Mouse (Mus musculus) effector memory CD4-positive, alpha-beta T cell, adult 5 months (primary cell): Measurements from ENCODE around the gene Micall1. TPM values are rescaled to one million over a fixed set of nuclear protein-coding genes. Genes with fewer than 3 reads are reported as not detected.

Experiments used
- polyA plus RNA-seq: library from polyadenylated mRNA; unstranded; fragments of 100-300 nt; shearing (Covaris generic); gene quantifications from one replicate; pipeline ENCODE4 v1.2.1, GENCODE M21; 2017

Micall1 gene
- 30.7 TPM for polyA plus RNA-seq

GRCm38 (mm10) chr15:79108421-79109320, at the start of gene Micall1:
Micall1 (plus strand) TSS chr15:79108898.

GRCm38 (mm10) chr15:79062376-79063159, 46.1 kb upstream of the Micall1 start, which contains the start of gene Ankrd54:
Ankrd54 (minus strand) TSS chr15:79062893.

GRCm38 (mm10) chr15:79074913-79075532, 33.7 kb upstream of the Micall1 start, which contains the start of gene Eif3l:
Eif3l (plus strand) TSS chr15:79075179.

GRCm38 (mm10) chr15:79140866-79141565, 32.3 kb downstream of the Micall1 start, which contains the start of the genes Polr2f and 1700088E04Rik:
Polr2f (plus strand) TSS chr15:79141009.
1700088E04Rik (minus strand) TSS chr15:79141253.

GRCm38 (mm10) chr15:79165140-79165539, 56.4 kb downstream of the Micall1 start, which contains the start of gene Sox10:
Sox10 (minus strand) TSS chr15:79165240.

Other genes starting within 250 kb of the Micall1 start
- 68.8 TPM for gene Gga1, start 231.7 kb upstream of the Micall1 start, polyA plus RNA-seq
- gene Gm49510, start 209.2 kb upstream of the Micall1 start, polyA plus RNA-seq, result 1.9 TPM
- gene Sh3bp1, start 209.1 kb upstream of the Micall1 start, polyA plus RNA-seq, result 128 TPM
- gene Pdxp, start 195.0 kb upstream of the Micall1 start, polyA plus RNA-seq, result 11.9 TPM
- 398 TPM for gene Lgals1, start 182.2 kb upstream of the Micall1 start, polyA plus RNA-seq
- gene Nol12, start 174.0 kb upstream of the Micall1 start, polyA plus RNA-seq, result 25.1 TPM
- 51.9 TPM for gene Triobp, start 161.2 kb upstream of the Micall1 start, polyA plus RNA-seq
- 34.2 TPM for gene H1f0, start 80.4 kb upstream of the Micall1 start, polyA plus RNA-seq
- gene Galr3, start 67.0 kb upstream of the Micall1 start, polyA plus RNA-seq, result not detected
- 41.2 TPM for gene Ankrd54, start 46.0 kb upstream of the Micall1 start, polyA plus RNA-seq
- 99.7 TPM for gene Eif3l, start 33.7 kb upstream of the Micall1 start, polyA plus RNA-seq
- 82.3 TPM for gene Polr2f, start 32.1 kb downstream of the Micall1 start, polyA plus RNA-seq
- gene 1700088E04Rik, start 32.4 kb downstream of the Micall1 start, polyA plus RNA-seq, result 0.99 TPM
- gene Sox10, start 56.3 kb downstream of the Micall1 start, polyA plus RNA-seq, result 0.17 TPM
- gene Pick1, start 120.3 kb downstream of the Micall1 start, polyA plus RNA-seq, result 32.2 TPM
- gene Gm49486, start 120.5 kb downstream of the Micall1 start, polyA plus RNA-seq, result not detected
- gene Slc16a8, start 145.9 kb downstream of the Micall1 start, polyA plus RNA-seq, result not detected
- 1.4 TPM for gene Baiap2l2, start 176.6 kb downstream of the Micall1 start, polyA plus RNA-seq
- gene Pla2g6, start 219.5 kb downstream of the Micall1 start, polyA plus RNA-seq, result 15.6 TPM
- 111 TPM for gene Maff, start 237.7 kb downstream of the Micall1 start, polyA plus RNA-seq